ENCODE assay signal across 23 mouse cellular contexts in genomic region chr14:103101171-103101570, GRCm38 (mm10). TPM values are rescaled to one million over a fixed set of nuclear protein-coding genes. Genes with fewer than 3 reads are reported as not detected.
A peak's percentile ranks its signal among the peaks of the same experiment; 100 is the strongest.
DNase-seq lines count a peak whose midpoint lies in the region; ATAC-seq and TF ChIP-seq lines count a peak whose summit lies in the region.
"Had no signal": no experiment of that assay in that cellular context is flagged by ENCODE, and none has a peak within 500 bp of the region (broad histone marks: within the 10 kb centered on the region; RNA-seq: fewer than 3 reads in every experiment).

No protein-coding gene starts in this region.

- no peak for TF ChIP-seq CTCF in gastrocnemius, adult 2 months (IDR thresholded peaks at IDR 0.05)
- TF ChIP-seq CTCF in kidney, adult 2 months (conservative IDR thresholded peaks at IDR 0.05; ENCODE audit: insufficient read depth, insufficient read length, low read depth, low read length): no peak
- TF ChIP-seq CTCF in stomach, postnatal 0 days (IDR thresholded peaks at IDR 0.05; ENCODE audit: low read depth): no peak

- no peaks in the 10 kb centered on the region for H3K27me3 ChIP-seq in kidney, adult 2 months (replicated peaks; ENCODE audit: control insufficient read depth, insufficient read depth, low read length)
- no peaks in the 10 kb centered on the region for H3K27me3 ChIP-seq in midbrain, embryonic 11.5 days (ENCODE audit: control insufficient read depth, insufficient read depth, low read length)
- H3K27me3 ChIP-seq in midbrain, embryonic 15.5 days (replicated peaks): no peaks in the 10 kb centered on the region
- no peaks in the 10 kb centered on the region for H3K27me3 ChIP-seq in stomach, postnatal 0 days (ENCODE audit: control insufficient read depth, insufficient read depth, low read length)
- H3K27me3 ChIP-seq: embryonic facial prominence, embryonic 12.5 days; forebrain, embryonic 12.5 days; heart, embryonic 13.5 days; hindbrain, embryonic 12.5 days had no signal

- intact Hi-C loops in gastrocnemius, adult 2 months (cut with DNase I): loop anchor here (5.0 kb wide), 1 partner anchor 246 kb away; the partner anchor contains the start of gene Mycbp2

- no peak overlapping the region for H3K9ac ChIP-seq in midbrain, embryonic 11.5 days (ENCODE audit: low read length)
- no peak overlapping the region for H3K9ac ChIP-seq in midbrain, embryonic 15.5 days
- H3K9ac ChIP-seq in stomach, postnatal 0 days (ENCODE audit: low read length): no peak overlapping the region
- H3K9ac ChIP-seq: embryonic facial prominence, embryonic 12.5 days; forebrain, embryonic 12.5 days; heart, embryonic 13.5 days; hindbrain, embryonic 12.5 days had no signal

- no peaks in the 10 kb centered on the region for H3K9me3 ChIP-seq in midbrain, embryonic 11.5 days (ENCODE audit: control insufficient read depth, low read length)
- no peaks in the 10 kb centered on the region for H3K9me3 ChIP-seq in midbrain, embryonic 15.5 days
- no peaks in the 10 kb centered on the region for H3K9me3 ChIP-seq in stomach, postnatal 0 days (ENCODE audit: control insufficient read depth, low read length)
- H3K9me3 ChIP-seq: embryonic facial prominence, embryonic 12.5 days; forebrain, embryonic 12.5 days; G1E; heart, embryonic 13.5 days; hindbrain, embryonic 12.5 days had no signal

- peak overlapping the region; percentile 100; the same call in 1 of the 2 replicates for H3K27ac ChIP-seq in gastrocnemius, adult 2 months
- H3K27ac ChIP-seq in kidney, adult 2 months (ENCODE audit: insufficient read depth, low read depth, low read length): peak overlapping the region; percentile 46; the same call in 1 of the 2 replicates
- no peak overlapping the region for H3K27ac ChIP-seq in midbrain, embryonic 11.5 days (ENCODE audit: low read depth, low read length)
- H3K27ac ChIP-seq in midbrain, embryonic 15.5 days: no peak overlapping the region
- H3K27ac ChIP-seq in stomach, postnatal 0 days (replicated peaks): 0 out of 2 replicates have a peak overlapping the region, but pooled peaks have one; percentile 10
- H3K27ac ChIP-seq: embryonic facial prominence, embryonic 12.5 days; forebrain, embryonic 12.5 days; heart, embryonic 13.5 days had no signal

- TF ChIP-seq EP300 in stomach, postnatal 0 days (optimal IDR thresholded peaks at IDR 0.05): no peak

- no peak for TF ChIP-seq POLR2A in kidney, adult 2 months (IDR thresholded peaks at IDR 0.05; ENCODE audit: low read depth, low read length)

- WGBS in kidney, adult 2 months: 45% methylated on average over 3 of the region's 3 CpGs
- 82% methylated on average over 3 of the region's 3 CpGs for WGBS in midbrain, embryonic 11.5 days
- 78% methylated on average over 3 of the region's 3 CpGs for WGBS in midbrain, embryonic 15.5 days
- WGBS in stomach, postnatal 0 days: 44% methylated on average over 3 of the region's 3 CpGs

- H3K4me3 ChIP-seq in gastrocnemius, adult 2 months: no peak overlapping the region
- no peak overlapping the region for H3K4me3 ChIP-seq in kidney, adult 2 months (ENCODE audit: insufficient read depth, low read depth, low read length)
- H3K4me3 ChIP-seq in midbrain, embryonic 11.5 days (ENCODE audit: low read depth, low read length): no peak overlapping the region
- no peak overlapping the region for H3K4me3 ChIP-seq in midbrain, embryonic 15.5 days
- no peak overlapping the region for H3K4me3 ChIP-seq in stomach, postnatal 0 days (ENCODE audit: low read depth, low read length)
- H3K4me3 ChIP-seq: embryonic facial prominence, embryonic 12.5 days; forebrain, embryonic 12.5 days; hindbrain, embryonic 12.5 days had no signal

- no peak for ATAC-seq in midbrain, embryonic 11.5 days (ENCODE audit: low FRiP score)
- no peak for ATAC-seq in midbrain, embryonic 15.5 days (replicated peaks)
- no peak for ATAC-seq in stomach, postnatal 0 days (ENCODE audit: low FRiP score, low TSS enrichment)
- ATAC-seq: CD4-positive, CD25-positive, alpha-beta regulatory T cell, adult 4 months; forebrain, embryonic 16.5 days; hindbrain, embryonic 16.5 days had no signal

- H3K36me3 ChIP-seq in kidney, adult 2 months (ENCODE audit: control insufficient read depth, insufficient read depth, low read length): no peaks in the 10 kb centered on the region
- H3K36me3 ChIP-seq in midbrain, embryonic 11.5 days (ENCODE audit: control insufficient read depth, insufficient read depth, low read length): no peaks in the 10 kb centered on the region
- no peaks in the 10 kb centered on the region for H3K36me3 ChIP-seq in midbrain, embryonic 15.5 days (replicated peaks)
- no peaks in the 10 kb centered on the region for H3K36me3 ChIP-seq in stomach, postnatal 0 days (ENCODE audit: control insufficient read depth, insufficient read depth, low read length)
- H3K36me3 ChIP-seq: embryonic facial prominence, embryonic 12.5 days; forebrain, embryonic 12.5 days had no signal

- no peak for DNase-seq in gastrocnemius, adult 2 months
- DNase-seq in gastrocnemius, adult 18-20 months (ENCODE audit: low spot score): no peak
- no peak for DNase-seq in kidney, adult 2 months
- DNase-seq in kidney, postnatal 14 days: no peak
- DNase-seq in midbrain, embryonic 11.5 days (ENCODE audit: low spot score, missing footprints): peak; percentile 75
- DNase-seq in stomach, postnatal 0 days (ENCODE audit: low spot score): no peak
- DNase-seq in right cerebral cortex, adult 2 months (ENCODE audit: low spot score in 2 of 2): no peak
- DNase-seq: adrenal gland, postnatal 25 days; cerebellum, adult 2 months; cerebellum, postnatal 14 days; embryo, embryonic 11 days; gastrocnemius, postnatal 25 days; heart, postnatal 4 days had no signal

- peaks cover 22% of the 10 kb centered on the region; the same call in 1 of the 2 replicates for H3K4me1 ChIP-seq in kidney, adult 2 months (ENCODE audit: control insufficient read depth, insufficient read depth, low read length)
- H3K4me1 ChIP-seq in midbrain, embryonic 11.5 days (ENCODE audit: control insufficient read depth, insufficient read depth, low read length): peaks cover 8% of the 10 kb centered on the region; the same call in 1 of the 2 replicates
- H3K4me1 ChIP-seq in midbrain, embryonic 15.5 days: peaks cover 17% of the 10 kb centered on the region
- no peaks in the 10 kb centered on the region for H3K4me1 ChIP-seq in stomach, postnatal 0 days (replicated peaks; ENCODE audit: control insufficient read depth, insufficient read depth)

- no peak overlapping the region for H3K4me2 ChIP-seq in midbrain, embryonic 11.5 days
- H3K4me2 ChIP-seq in midbrain, embryonic 15.5 days: no peak overlapping the region
- no peak overlapping the region for H3K4me2 ChIP-seq in stomach, postnatal 0 days (replicated peaks; ENCODE audit: low read depth)
- H3K4me2 ChIP-seq: embryonic facial prominence, embryonic 12.5 days; forebrain, embryonic 12.5 days; hindbrain, embryonic 12.5 days had no signal

RNA-seq across cellular contexts. Expression of gene Fbxl3, which starts 1.8 kb away (rescaled TPM):
- total RNA-seq in gastrocnemius, adult 2 months (2021): 10 to 100 TPM; 54.1 to 54.3 TPM
- 10 to 100 TPM; 61.4 to 62.2 TPM for total RNA-seq in gastrocnemius, adult 18-20 months (2021)
- polyA plus RNA-seq in kidney, adult 2 months (2012; rRNA removed): 83.0 and 90.5 TPM in 2 replicates
- polyA plus RNA-seq in midbrain, embryonic 11.5 days (2014; fragmentation: Nextera tagmentation; extraction: Ambion mirVana): 26.5 and 27.3 TPM in 2 replicates
- 21.4 and 22.0 TPM in 2 replicates for polyA plus RNA-seq in midbrain, embryonic 15.5 days (2015; fragmentation: Nextera tagmentation; extraction: Ambion mirVana)
- 16.2 and 16.9 TPM in 2 replicates for polyA plus RNA-seq in stomach, postnatal 0 days (2015; fragmentation: Nextera tagmentation; extraction: Ambion mirVana)

RNA-seq across cellular contexts. Expression of gene Cln5, which starts 31.2 kb away (rescaled TPM):
- total RNA-seq in gastrocnemius, adult 2 months (2021): 10 to 100 TPM; 12.6 to 14.4 TPM
- total RNA-seq in gastrocnemius, adult 18-20 months (2021): 10 to 100 TPM; 11.6 to 14.4 TPM
- 24.9 and 26.5 TPM in 2 replicates for polyA plus RNA-seq in kidney, adult 2 months (2012; rRNA removed)
- polyA plus RNA-seq in midbrain, embryonic 11.5 days (2014; fragmentation: Nextera tagmentation; extraction: Ambion mirVana): 27.1 and 30.4 TPM in 2 replicates
- 11.6 and 12.1 TPM in 2 replicates for polyA plus RNA-seq in midbrain, embryonic 15.5 days (2015; fragmentation: Nextera tagmentation; extraction: Ambion mirVana)
- 21.8 and 21.9 TPM in 2 replicates for polyA plus RNA-seq in stomach, postnatal 0 days (2015; fragmentation: Nextera tagmentation; extraction: Ambion mirVana)

RNA-seq across cellular contexts. Expression of gene Acod1, which starts 54.4 kb away (rescaled TPM):
- total RNA-seq in gastrocnemius, adult 2 months (2021): not detected
- total RNA-seq in gastrocnemius, adult 18-20 months (2021): not detected
- polyA plus RNA-seq in kidney, adult 2 months (2012; rRNA removed): 0.04 TPM in 1 of 2 replicates, not detected in the other
- not detected in 2 replicates for polyA plus RNA-seq in midbrain, embryonic 11.5 days (2014; fragmentation: Nextera tagmentation; extraction: Ambion mirVana)
- 0.13 TPM in 1 of 2 replicates, not detected in the other for polyA plus RNA-seq in midbrain, embryonic 15.5 days (2015; fragmentation: Nextera tagmentation; extraction: Ambion mirVana)
- polyA plus RNA-seq in stomach, postnatal 0 days (2015; fragmentation: Nextera tagmentation; extraction: Ambion mirVana): not detected in 2 replicates
- total RNA-seq: adrenal gland, postnatal 25 days; gastrocnemius, postnatal 25 days; heart, postnatal 4 days had no signal
- polyA plus RNA-seq: embryonic facial prominence, embryonic 12.5 days; forebrain, embryonic 16.5 days; G1E; heart, embryonic 13.5 days; heart, postnatal 0 days; hindbrain, embryonic 12.5 days; hindbrain, embryonic 16.5 days had no signal

Comparison
In these comparisons a context has a peak if more than half of its experiments do, and no peak if none do; other contexts are left out.
1. H3K27ac ChIP-seq: peak in gastrocnemius, adult 2 months (single experiment), kidney, adult 2 months (single experiment) and stomach, postnatal 0 days (single experiment); none in midbrain, embryonic 11.5 days (single experiment) and midbrain, embryonic 15.5 days (single experiment).